Mouse (Mus musculus): ENCODE measurements around the gene A3galt2. TPM values are rescaled to one million over a fixed set of nuclear protein-coding genes. Genes with fewer than 3 reads are reported as not detected.

Gene A3galt2
- total RNA-seq, 2 experiments from 2014 or later: 0.42 to 0.75 TPM

Other genes starting within 250 kb of the A3galt2 start
- 1 to 10 TPM; 5.9 to 6.9 TPM for gene Zscan20, start 145.3 kb upstream of the A3galt2 start, total RNA-seq (2021)
- 1 to 10 TPM; 1.2 to 1.3 TPM for gene Tlr12, start 136.7 kb upstream of the A3galt2 start, total RNA-seq (2021)
- gene Phc2, start 100.7 kb upstream of the A3galt2 start, total RNA-seq (2021): 10 to 100 TPM; 74.8 to 77.2 TPM
- gene Zfp362, start 50.7 kb downstream of the A3galt2 start, total RNA-seq (2021): 10 to 100 TPM; 37.9 to 39.1 TPM
- 10 to 100 TPM; 18.1 to 23.0 TPM for gene Trim62, start 128.2 kb downstream of the A3galt2 start, total RNA-seq (2021)
- gene Azin2, start 207.1 kb downstream of the A3galt2 start, total RNA-seq (2021): 10 to 100 TPM; 42.1 to 43.5 TPM
- 10 to 100 TPM; 24.3 to 29.6 TPM for gene Ak2, start 236.6 kb downstream of the A3galt2 start, total RNA-seq (2021)

All from left cerebral cortex, postnatal 14 days (tissue).